ENCODE assay signal across 8 mouse cellular contexts in the genomic region with DNA sequence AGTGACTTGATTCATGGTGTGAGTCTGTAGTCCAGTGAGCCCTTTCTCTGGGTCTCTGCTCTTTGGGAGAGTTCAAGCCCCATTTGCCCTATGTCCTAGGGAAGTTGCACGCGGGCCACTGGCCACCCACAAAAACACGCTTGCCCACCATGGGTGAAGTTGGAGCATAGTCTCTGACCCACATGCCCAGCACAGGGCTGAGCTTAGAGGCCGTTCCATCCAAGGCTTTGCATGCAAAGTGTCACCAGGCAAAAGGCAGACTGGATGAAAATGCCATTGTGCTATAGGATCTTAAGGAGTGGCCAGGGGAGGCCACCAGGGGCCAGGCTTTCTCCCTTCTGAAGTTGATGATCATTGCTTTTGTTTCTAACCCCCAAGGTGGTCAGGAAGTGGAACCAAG. TPM values are rescaled to one million over a fixed set of nuclear protein-coding genes. Genes with fewer than 3 reads are reported as not detected.
DNase-seq lines count a peak whose midpoint lies in the region; ATAC-seq and TF ChIP-seq lines count a peak whose summit lies in the region.
"Had no signal": no experiment of that assay in that cellular context is flagged by ENCODE, and none has a peak within 500 bp of the region (broad histone marks: within the 10 kb centered on the region; RNA-seq: fewer than 3 reads in every experiment).

No protein-coding gene starts in this region.

- H3K4me1 ChIP-seq in heart, embryonic 11.5 days (ENCODE audit: control insufficient read depth, insufficient read depth, low read length), result no peaks in the 10 kb centered on the region
- H3K4me1 ChIP-seq in limb, embryonic 15.5 days, result peaks cover 26% of the 10 kb centered on the region
- peaks cover 30% of the 10 kb centered on the region for H3K4me1 ChIP-seq in limb, embryonic 10.5 days
- H3K4me1 ChIP-seq in hindbrain, embryonic 14.5 days (replicated peaks; ENCODE audit: control insufficient read depth, insufficient read depth, low read length), result no peaks in the 10 kb centered on the region; the same call in 1 of the 2 replicates

- WGBS in heart, embryonic 11.5 days (ENCODE audit: insufficient replicate concordance), result 84% methylated on average over 4 of the region's 4 CpGs
- 89% methylated on average over 4 of the region's 4 CpGs for WGBS in limb, embryonic 15.5 days
- 90% methylated on average over 4 of the region's 4 CpGs for WGBS in limb, embryonic 10.5 days
- 97% methylated on average over 4 of the region's 4 CpGs for WGBS in hindbrain, embryonic 14.5 days

- no peak for ATAC-seq in heart, embryonic 11.5 days (replicated peaks; ENCODE audit: insufficient number of reproducible peaks, low FRiP score, low TSS enrichment)
- no peak for ATAC-seq in limb, embryonic 15.5 days (ENCODE audit: insufficient number of reproducible peaks, low FRiP score, low TSS enrichment, low read depth)
- no peak for ATAC-seq in hindbrain, embryonic 14.5 days (ENCODE audit: low FRiP score)

- no peak overlapping the region for H3K27ac ChIP-seq in heart, embryonic 11.5 days (ENCODE audit: low read depth, low read length)
- 0 out of 2 replicates have a peak overlapping the region, but pooled peaks have one; percentile 5 for H3K27ac ChIP-seq in limb, embryonic 15.5 days
- no peak overlapping the region for H3K27ac ChIP-seq in limb, embryonic 10.5 days
- peak overlapping the region; percentile 76; the same call in 1 of the 2 replicates for H3K27ac ChIP-seq in hindbrain, embryonic 14.5 days

- no peak overlapping the region for H3K4me3 ChIP-seq in heart, embryonic 11.5 days (ENCODE audit: low read depth, low read length)
- H3K4me3 ChIP-seq in limb, embryonic 15.5 days, result no peak overlapping the region
- H3K4me3 ChIP-seq in limb, embryonic 10.5 days, result no peak overlapping the region
- H3K4me3 ChIP-seq in hindbrain, embryonic 14.5 days (replicated peaks; ENCODE audit: low read length), result no peak overlapping the region
- H3K4me3 ChIP-seq in myocyte, result no peak overlapping the region

- no peak for TF ChIP-seq POLR2A in myocyte (IDR thresholded peaks at IDR 0.05; ENCODE audit: insufficient read length, low read depth)

- peaks cover 3% of the 10 kb centered on the region; the same call in 1 of the 2 replicates for H3K27me3 ChIP-seq in heart, embryonic 11.5 days (ENCODE audit: control insufficient read depth, insufficient read depth, low read length)
- no peaks in the 10 kb centered on the region for H3K27me3 ChIP-seq in limb, embryonic 15.5 days
- H3K27me3 ChIP-seq in limb, embryonic 10.5 days (ENCODE audit: low read depth, poor library complexity, severe bottlenecking), result peaks cover 12% of the 10 kb centered on the region; the same call in 1 of the 2 replicates
- H3K27me3 ChIP-seq in hindbrain, embryonic 14.5 days (ENCODE audit: control insufficient read depth, insufficient read depth, low read length), result no peaks in the 10 kb centered on the region
- H3K27me3 ChIP-seq in myocyte (ENCODE audit: control insufficient read depth, insufficient read depth, insufficient read length), result no peaks in the 10 kb centered on the region

- H3ac ChIP-seq in myocyte (ENCODE audit: control insufficient read depth, insufficient read length), result no peak overlapping the region

- H3K9ac ChIP-seq in heart, embryonic 11.5 days (ENCODE audit: low read depth, low read length), result 0 out of 2 replicates have a peak overlapping the region, but pooled peaks have one; percentile 34
- H3K9ac ChIP-seq in limb, embryonic 15.5 days, result no peak overlapping the region
- no peak overlapping the region for H3K9ac ChIP-seq in hindbrain, embryonic 14.5 days

- DNase-seq in heart, postnatal 4 days, result no peak
- DNase-seq in limb, embryonic 10.5 days (ENCODE audit: low spot score), result no peak
- no peak for DNase-seq in hindbrain, embryonic 14.5 days (ENCODE audit: low spot score)
- no peak for DNase-seq in embryo, embryonic 10.5 days (ENCODE audit: low spot score)

- H3K79me2 ChIP-seq in myocyte (ENCODE audit: control insufficient read depth, insufficient read depth), result peaks cover 26% of the 10 kb centered on the region

- no peaks in the 10 kb centered on the region for H3K9me3 ChIP-seq in heart, embryonic 11.5 days (replicated peaks; ENCODE audit: control insufficient read depth, low read length)
- H3K9me3 ChIP-seq in limb, embryonic 15.5 days, result no peaks in the 10 kb centered on the region
- H3K9me3 ChIP-seq in limb, embryonic 10.5 days (replicated peaks), result no peaks in the 10 kb centered on the region
- no peaks in the 10 kb centered on the region for H3K9me3 ChIP-seq in hindbrain, embryonic 14.5 days (ENCODE audit: control insufficient read depth, low read length)

- H3K4me2 ChIP-seq in heart, embryonic 11.5 days, result no peak overlapping the region
- no peak overlapping the region for H3K4me2 ChIP-seq in limb, embryonic 15.5 days
- H3K4me2 ChIP-seq in hindbrain, embryonic 14.5 days (replicated peaks), result no peak overlapping the region
- no peak overlapping the region for H3K4me2 ChIP-seq in myocyte (ENCODE audit: low read depth)

- H3K36me3 ChIP-seq in heart, embryonic 11.5 days (ENCODE audit: control insufficient read depth, insufficient read depth, low read length), result no peaks in the 10 kb centered on the region
- H3K36me3 ChIP-seq in limb, embryonic 15.5 days, result peaks cover 89% of the 10 kb centered on the region
- H3K36me3 ChIP-seq in limb, embryonic 10.5 days, result no peaks in the 10 kb centered on the region
- H3K36me3 ChIP-seq in hindbrain, embryonic 14.5 days (replicated peaks; ENCODE audit: control insufficient read depth, insufficient read depth), result peaks cover 86% of the 10 kb centered on the region
- peaks cover 86% of the 10 kb centered on the region for H3K36me3 ChIP-seq in myocyte (ENCODE audit: control insufficient read depth, insufficient read depth)

TF ChIP-seq in myocyte, 11 proteins besides CTCF, POLR2A, EP300 and RAD21:
- peak; percentile 9 for TF ChIP-seq POLR2AphosphoS2 (IDR thresholded peaks at IDR 0.05; ENCODE audit: insufficient read length, low read depth)
- no peak for TF ChIP-seq REST (IDR thresholded peaks at IDR 0.05; ENCODE audit: insufficient read depth, insufficient read length)

RNA-seq across cellular contexts. Expression of gene Ppara, which starts 30.9 kb away (rescaled TPM):
- 1.7 and 2.8 TPM in 2 replicates for polyA plus RNA-seq in heart, embryonic 11.5 days (2014; fragmentation: Nextera tagmentation; extraction: Ambion mirVana)
- total RNA-seq in heart, postnatal 4 days (2021), result 10 to 100 TPM; 24.0 to 29.6 TPM
- 1.7 and 4.8 TPM in 2 replicates for polyA plus RNA-seq in limb, embryonic 15.5 days (2015; fragmentation: Nextera tagmentation; extraction: Ambion mirVana)
- 0.16 and 0.45 TPM in 2 replicates for polyA plus RNA-seq in limb, embryonic 10.5 days (2016; fragmentation: Nextera tagmentation; extraction: Ambion mirVana)
- 1.2 and 1.6 TPM in 2 replicates for polyA plus RNA-seq in hindbrain, embryonic 14.5 days (2014; fragmentation: Nextera tagmentation; extraction: Ambion mirVana)
- polyA plus RNA-seq in myocyte (2012; fragmentation: generic; extraction: Trizol), result 0.12 TPM
- total RNA-seq: megakaryocyte, adult 5-6 weeks had no signal

Comparison
In these comparisons a context has a peak if more than half of its experiments do, and no peak if none do; other contexts are left out.
1. H3K27ac ChIP-seq: peak in limb, embryonic 15.5 days (single experiment) and hindbrain, embryonic 14.5 days (single experiment); none in heart, embryonic 11.5 days (single experiment) and limb, embryonic 10.5 days (single experiment).